Mouse (Mus musculus) embryonic fibroblast, embryonic 13.5 days (primary cell): Measurements from ENCODE around the gene Hivep3.

Source experiments
- CTCF ChIP-seq: IDR thresholded peaks from 2 replicates; pipeline ENCODE4 v1.5.1; 2011; ENCODE audit warnings: mild to moderate bottlenecking, control low read depth, low read length, moderate library complexity, borderline replicate concordance; ENCODE audit not compliant: insufficient read depth
- POLR2A ChIP-seq: IDR thresholded peaks from 2 replicates; pipeline ENCODE4 v1.6.1; 2011; ENCODE audit warnings: low read depth, mild to moderate bottlenecking, control low read depth, low read length, moderate library complexity

DNA sequence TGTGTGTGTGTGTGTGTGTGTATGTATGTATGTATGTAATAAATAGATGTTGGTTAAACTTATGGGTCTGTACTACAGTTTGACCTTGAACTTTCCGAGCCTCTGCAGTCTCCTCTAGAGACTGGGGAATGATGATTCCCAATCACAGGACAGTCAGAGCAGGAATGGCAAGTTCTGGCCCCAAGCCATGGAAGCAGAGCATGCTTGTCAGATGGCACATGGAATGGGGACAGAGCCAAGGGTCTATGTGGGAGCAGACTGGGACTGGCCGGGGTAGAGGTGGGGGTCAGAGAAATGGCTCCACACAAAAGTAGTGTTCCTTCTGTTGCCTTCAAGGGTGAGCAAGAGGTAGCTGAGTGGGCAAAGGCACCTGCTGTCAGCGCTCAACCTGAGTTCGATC, 434.8 kb downstream of the Hivep3 start:
- TF ChIP-seq POLR2A (no peak), CTCF (no peak)
